In genomic region chr12:102691180-102691579, GRCm38 (mm10) we compare ENCODE assay signal across 8 mouse cellular contexts. TPM values are rescaled to one million over a fixed set of nuclear protein-coding genes. Genes with fewer than 3 reads are reported as not detected.
DNase-seq lines count a peak whose midpoint lies in the region; ATAC-seq lines count a peak whose summit lies in the region.

No protein-coding gene starts in this region.

- H3K27me3 ChIP-seq in heart, embryonic 12.5 days (replicated peaks), result no peaks in the 10 kb centered on the region
- no peaks in the 10 kb centered on the region for H3K27me3 ChIP-seq in forebrain, embryonic 13.5 days

- H3K4me1 ChIP-seq in heart, embryonic 12.5 days (replicated peaks), result peaks cover 13% of the 10 kb centered on the region; the same call in 1 of the 2 replicates
- peaks cover 19% of the 10 kb centered on the region for H3K4me1 ChIP-seq in forebrain, embryonic 13.5 days

- H3K4me2 ChIP-seq in heart, embryonic 12.5 days, result no peak overlapping the region
- no peak overlapping the region for H3K4me2 ChIP-seq in forebrain, embryonic 13.5 days

- no peak for ATAC-seq in heart, embryonic 12.5 days (ENCODE audit: insufficient number of reproducible peaks, low FRiP score)
- peak; percentile 11; the same call in 1 of the 2 replicates for ATAC-seq in megakaryocyte progenitor cell, adult 5-6 weeks (replicated peaks; ENCODE audit: poor library complexity)
- no peak for ATAC-seq in forebrain, embryonic 13.5 days
- ATAC-seq in monocyte, adult 5-6 weeks (replicated peaks; ENCODE audit: insufficient number of reproducible peaks, low FRiP score, low TSS enrichment, poor library complexity, severe bottlenecking), result no peak

- H3K9ac ChIP-seq in heart, embryonic 12.5 days, result no peak overlapping the region
- no peak overlapping the region for H3K9ac ChIP-seq in forebrain, embryonic 13.5 days

- 80% methylated on average over 11 of the region's 11 CpGs for WGBS in heart, embryonic 12.5 days
- 85% methylated on average over 11 of the region's 11 CpGs for WGBS in forebrain, embryonic 13.5 days

- no peaks in the 10 kb centered on the region for H3K9me3 ChIP-seq in heart, embryonic 12.5 days (replicated peaks)
- no peaks in the 10 kb centered on the region for H3K9me3 ChIP-seq in forebrain, embryonic 13.5 days (replicated peaks)

- no peaks in the 10 kb centered on the region for H3K36me3 ChIP-seq in heart, embryonic 12.5 days
- H3K36me3 ChIP-seq in forebrain, embryonic 13.5 days (ENCODE audit: poor library complexity, severe bottlenecking), result no peaks in the 10 kb centered on the region

- DNase-seq in heart, postnatal 14 days, result peak; percentile 32 to 55
- DNase-seq in gastrocnemius, adult 8-10 months (ENCODE audit: low spot score in 2 of 2), result peak; percentile 36 to 68
- DNase-seq in kidney, postnatal 36 days, result peak; percentile 90 to 93
- no peak for DNase-seq in urinary bladder, postnatal 25 days (ENCODE audit: low spot score)

- intact Hi-C loops in heart, postnatal 14 days (cut with DNase I), result no loop called here

- no peak overlapping the region for H3K4me3 ChIP-seq in heart, embryonic 12.5 days
- no peak overlapping the region for H3K4me3 ChIP-seq in forebrain, embryonic 13.5 days

- no peak overlapping the region for H3K27ac ChIP-seq in heart, embryonic 12.5 days (ENCODE audit: poor library complexity, severe bottlenecking)
- no peak overlapping the region for H3K27ac ChIP-seq in forebrain, embryonic 13.5 days

RNA-seq across cellular contexts. Expression of gene Itpk1, which starts 13.6 kb away (rescaled TPM):
- total RNA-seq in heart, postnatal 14 days (2021), result 10 to 100 TPM; 10.7 to 13.0 TPM
- polyA plus RNA-seq in heart, embryonic 12.5 days (2016; fragmentation: Nextera tagmentation; extraction: Ambion mirVana), result 5.5 and 6.9 TPM in 2 replicates
- total RNA-seq in gastrocnemius, adult 8-10 months (2022), result 10 to 100 TPM in 1 of 4 experiments, 1 to 10 TPM in 3; 5.7 to 10.4 (median 8.2) TPM
- 8.6 and 10.5 TPM in 2 replicates for total RNA-seq in megakaryocyte progenitor cell, adult 5-6 weeks (2015)
- 15.1 and 15.3 TPM in 2 replicates for total RNA-seq in megakaryocyte progenitor cell, adult 5-6 weeks (2017)
- polyA plus RNA-seq in forebrain, embryonic 13.5 days (2015; fragmentation: Nextera tagmentation; extraction: Ambion mirVana), result 34.5 and 38.7 TPM in 2 replicates
- 21.2 to 31.3 TPM (median 22.5 TPM) in 3 replicates for total RNA-seq in monocyte, adult 5-6 weeks (2017)

RNA-seq across cellular contexts. Expression of gene Moap1, which starts 52.3 kb away (rescaled TPM):
- total RNA-seq in heart, postnatal 14 days (2021), result 1 to 10 TPM; 6.3 to 6.6 TPM
- polyA plus RNA-seq in heart, embryonic 12.5 days (2016; fragmentation: Nextera tagmentation; extraction: Ambion mirVana), result 17.4 and 18.6 TPM in 2 replicates
- total RNA-seq in gastrocnemius, adult 8-10 months (2022), result 1 to 10 TPM; 3.8 to 4.7 (median 4.2) TPM
- total RNA-seq in megakaryocyte progenitor cell, adult 5-6 weeks (2015), result 8.0 and 13.3 TPM in 2 replicates
- total RNA-seq in megakaryocyte progenitor cell, adult 5-6 weeks (2017), result 2.7 and 10.3 TPM in 2 replicates
- polyA plus RNA-seq in forebrain, embryonic 13.5 days (2015; fragmentation: Nextera tagmentation; extraction: Ambion mirVana), result 38.7 and 45.2 TPM in 2 replicates
- 3.3 to 8.5 TPM (median 4.2 TPM) in 3 replicates for total RNA-seq in monocyte, adult 5-6 weeks (2017)

RNA-seq across cellular contexts. Expression of gene Tmem251, which starts 52.4 kb away (rescaled TPM):
- 1 to 10 TPM; 3.9 to 5.4 TPM for total RNA-seq in heart, postnatal 14 days (2021)
- 7.1 and 8.2 TPM in 2 replicates for polyA plus RNA-seq in heart, embryonic 12.5 days (2016; fragmentation: Nextera tagmentation; extraction: Ambion mirVana)
- total RNA-seq in gastrocnemius, adult 8-10 months (2022), result 1 to 10 TPM; 2.3 to 4.2 (median 2.5) TPM
- 8.0 and 10.6 TPM in 2 replicates for total RNA-seq in megakaryocyte progenitor cell, adult 5-6 weeks (2015)
- total RNA-seq in megakaryocyte progenitor cell, adult 5-6 weeks (2017), result 8.3 and 8.8 TPM in 2 replicates
- polyA plus RNA-seq in forebrain, embryonic 13.5 days (2015; fragmentation: Nextera tagmentation; extraction: Ambion mirVana), result 12.4 and 14.3 TPM in 2 replicates
- 15.3 to 22.6 TPM (median 18.9 TPM) in 3 replicates for total RNA-seq in monocyte, adult 5-6 weeks (2017)
